Mouse (Mus musculus): Measurements from ENCODE around the gene Man1b1.

DNA sequence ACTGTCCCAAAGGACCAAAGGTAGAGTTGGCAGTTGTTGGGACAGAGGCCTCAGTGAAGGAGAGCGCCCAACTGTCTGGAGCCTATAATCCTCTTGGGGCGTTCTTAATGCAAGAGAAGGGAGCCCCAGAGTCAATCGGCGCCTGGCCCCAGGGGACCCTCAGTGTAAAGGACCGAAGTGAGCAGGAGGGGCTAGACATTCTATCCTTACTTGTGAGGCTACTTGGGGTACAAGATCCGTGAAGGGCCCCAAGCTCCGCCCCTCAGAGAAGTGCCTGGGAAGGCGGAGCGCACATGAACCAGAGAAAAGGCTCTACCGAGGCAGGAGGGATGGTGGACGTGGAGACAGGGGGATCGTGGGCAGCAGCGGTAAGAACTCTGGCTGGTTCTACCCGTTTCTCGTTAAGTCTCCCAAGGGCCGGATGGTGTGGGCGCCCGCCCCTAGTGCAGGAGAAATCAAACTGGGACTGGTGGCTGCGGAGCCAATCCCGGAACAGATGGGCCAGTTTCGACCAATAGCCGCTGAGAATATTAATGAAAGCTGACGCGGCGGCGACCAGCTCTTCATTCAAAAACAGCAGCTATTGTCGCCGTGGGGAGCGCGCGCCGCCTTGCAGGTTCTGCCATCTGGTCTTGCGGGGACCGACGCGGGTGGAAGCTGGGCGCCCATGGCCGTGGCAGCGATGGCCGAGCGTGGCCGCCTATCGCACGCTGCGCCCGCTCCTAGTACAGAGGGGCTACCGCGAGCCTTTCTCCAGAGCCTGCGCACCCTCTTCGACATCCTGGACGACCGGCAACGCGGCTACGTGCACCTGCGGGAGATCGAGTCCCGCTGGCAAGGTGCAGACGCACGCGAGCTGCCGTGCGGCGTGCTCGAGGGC is 39.9 kb downstream of the Man1b1 start, which contains the start of gene Sapcd2:
- TF ChIP-seq CTCF (IDR thresholded peaks at IDR 0.05; ENCODE audit: low read depth, low read length) (no peak), POLR2A (IDR thresholded peaks at IDR 0.05; ENCODE audit: borderline replicate concordance, low read depth, low read length) (no peak)
